Mouse (Mus musculus) C2C12 (cell line): ENCODE data around the gene 4930404H24Rik. TPM values are rescaled to one million over a fixed set of nuclear protein-coding genes. Genes with fewer than 3 reads are reported as not detected.

Source experiments
- H3K27me3 ChIP-seq: one replicate; pipeline ENCODE4 v1.6.1; 2011; ENCODE audit not compliant: control insufficient read depth, insufficient read depth, insufficient read length
- H3K36me3 ChIP-seq: one replicate; pipeline ENCODE4 v1.6.1; 2011; ENCODE audit not compliant: control insufficient read depth, insufficient read depth
- H3K4me3 ChIP-seq: one replicate; pipeline ENCODE4 v1.5.1; 2011; ENCODE audit warnings: mild to moderate bottlenecking, control low read depth; ENCODE audit not compliant: poor library complexity, insufficient read depth, severe bottlenecking
- H3K79me2 ChIP-seq: one replicate; pipeline ENCODE4 v1.6.1; 2011; ENCODE audit not compliant: control insufficient read depth, insufficient read depth
- H3K79me3 ChIP-seq: one replicate; pipeline ENCODE4 v1.6.1; 2011; ENCODE audit warnings: low read depth, control low read depth
- H3ac ChIP-seq: one replicate; pipeline ENCODE3; 2011; ENCODE audit warnings: low read depth; ENCODE audit not compliant: control insufficient read depth, insufficient read length
- CEBPB ChIP-seq: IDR thresholded peaks from one replicate; pipeline ENCODE4 v1.6.1; 2011; ENCODE audit warnings: low read depth, mild to moderate bottlenecking, control low read depth, moderate library complexity
- CTCF ChIP-seq: IDR thresholded peaks from one replicate; pipeline ENCODE4 v1.5.1; 2011; ENCODE audit not compliant: control insufficient read depth, insufficient read depth, insufficient read length
- FOSL1 ChIP-seq: IDR thresholded peaks from one replicate; pipeline ENCODE4 v1.8.0; 2011; ENCODE audit warnings: mild to moderate bottlenecking, low read length; ENCODE audit not compliant: poor library complexity, insufficient read depth, severe bottlenecking
- MAX ChIP-seq: IDR thresholded peaks from one replicate; pipeline ENCODE4 v1.6.1; 2011; ENCODE audit warnings: mild to moderate bottlenecking, control low read depth
- MYOD1 ChIP-seq: IDR thresholded peaks from one replicate; pipeline ENCODE4 v1.6.1; 2011; ENCODE audit warnings: low read depth; ENCODE audit not compliant: control insufficient read depth, insufficient read length
- MYOG ChIP-seq: IDR thresholded peaks from one replicate; pipeline ENCODE4 v1.6.1; 2011; ENCODE audit not compliant: control insufficient read depth, insufficient read length; ENCODE audit errors: extremely low read depth
- USF1 ChIP-seq: IDR thresholded peaks from one replicate; pipeline ENCODE4 v1.6.1; 2011; ENCODE audit warnings: low read depth, mild to moderate bottlenecking, control low read depth, moderate library complexity
- polyA plus RNA-seq: library from polyadenylated mRNA; unstranded; fragments of >200 nt; fragmentation: generic; extraction: Trizol; gene quantifications from one replicate; pipeline ENCODE4 v1.2.1, GENCODE M21; 2012; ENCODE audit warnings: missing spikeins

4930404H24Rik gene
- polyA plus RNA-seq, 1 experiment = not detected

- Histone ChIP-seq H3K79me3 (no peaks in the 10 kb centered on the region), H3K79me2 (no peaks in the 10 kb centered on the region), H3K27me3 (no peaks in the 10 kb centered on the region), H3K36me3 (no peaks in the 10 kb centered on the region), H3K4me3 (no peak overlapping the region), H3ac (no peak overlapping the region)
- no peak for TF ChIP-seq FOSL1
Measured at GRCm38 (mm10) chr2:153499154-153499553, 6.6 kb downstream of the 4930404H24Rik start.

DNA sequence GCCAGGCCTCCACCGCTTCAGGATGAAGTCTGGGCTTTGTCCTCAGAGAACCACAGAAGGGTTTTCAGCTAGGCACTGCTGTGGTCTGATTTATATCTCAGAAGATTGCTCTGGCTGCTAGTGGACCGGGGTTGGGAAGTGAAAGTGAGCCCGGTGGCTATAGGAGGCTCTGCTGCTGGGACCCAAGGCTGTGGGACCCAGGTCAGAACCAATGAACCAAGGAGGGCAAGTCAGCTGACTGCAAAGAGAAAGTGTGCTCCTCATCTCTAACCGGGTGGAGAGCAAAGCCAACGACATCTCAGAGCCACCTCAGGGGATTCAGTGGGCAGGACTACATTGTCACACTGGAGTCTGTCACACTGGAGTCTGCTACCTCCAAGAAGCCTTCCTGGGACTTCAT, 13.8 kb downstream of the 4930404H24Rik start:
- Histone ChIP-seq H3K4me3 (no peak overlapping the region), H3K79me2 (no peaks in the 10 kb centered on the region), H3K27me3 (peaks cover 23% of the 10 kb centered on the region), H3K79me3 (no peaks in the 10 kb centered on the region), H3ac (no peak overlapping the region), H3K36me3 (no peaks in the 10 kb centered on the region)
- TF ChIP-seq MYOG (no peak), FOSL1 (no peak), CEBPB (no peak), USF1 (no peak), MAX (no peak), CTCF (no peak), MYOD1 (no peak)

DNA sequence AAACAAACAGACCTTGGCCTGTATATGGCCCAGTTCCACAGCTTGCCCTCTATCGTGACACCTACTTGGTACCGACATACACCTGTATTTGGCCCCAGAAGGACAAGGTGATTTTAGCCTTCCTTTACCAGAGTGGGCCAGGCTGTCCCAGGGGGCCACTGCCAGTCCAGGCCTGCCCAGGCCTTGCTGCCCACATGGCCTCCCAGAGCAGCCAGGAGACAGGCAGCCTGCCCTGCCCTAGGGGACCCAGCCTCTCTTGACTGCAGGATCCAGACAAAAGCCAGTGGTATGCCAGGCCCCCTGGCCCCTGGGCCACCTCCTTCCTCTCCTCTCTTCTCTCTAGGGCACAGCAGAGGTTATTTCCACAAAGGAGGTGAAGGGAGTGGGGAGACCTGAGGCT, 15.4 kb downstream of the 4930404H24Rik start:
- TF ChIP-seq MAX (no peak), FOSL1 (no peak), MYOG (no peak), MYOD1 (no peak), CTCF (no peak), USF1 (no peak), CEBPB (no peak)
- Histone ChIP-seq H3K27me3 (peaks cover 28% of the 10 kb centered on the region), H3ac (no peak overlapping the region), H3K79me2 (no peaks in the 10 kb centered on the region), H3K36me3 (no peaks in the 10 kb centered on the region), H3K4me3 (no peak overlapping the region), H3K79me3 (no peaks in the 10 kb centered on the region)

DNA sequence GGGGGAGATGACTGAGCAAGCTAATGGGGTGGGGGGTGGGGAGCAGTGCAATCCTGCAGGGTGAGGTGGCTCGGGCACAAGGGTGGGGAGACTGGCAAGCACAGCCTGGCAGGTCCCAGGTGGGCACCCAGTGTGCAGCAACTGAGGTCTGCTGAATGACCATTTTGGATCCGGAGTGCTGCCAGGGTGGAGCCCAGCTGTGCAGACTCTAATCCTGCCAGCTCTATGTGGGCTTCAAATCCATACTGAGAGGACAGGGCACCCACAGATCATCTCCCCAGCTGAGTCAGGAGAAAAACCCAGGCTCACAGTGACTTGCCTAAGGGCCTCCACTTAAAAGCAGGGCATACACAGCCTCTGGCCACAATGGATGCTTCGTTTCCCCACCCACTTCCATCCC, 15.8 kb downstream of the 4930404H24Rik start:
- Histone ChIP-seq H3K79me2 (no peaks in the 10 kb centered on the region), H3K4me3 (no peak overlapping the region), H3ac (no peak overlapping the region), H3K27me3 (peaks cover 28% of the 10 kb centered on the region), H3K36me3 (no peaks in the 10 kb centered on the region), H3K79me3 (no peaks in the 10 kb centered on the region)
- TF ChIP-seq CTCF = no peak
- TF ChIP-seq CEBPB = no peak
- TF ChIP-seq MYOD1 = no peak
- TF ChIP-seq MYOG = no peak
- no peak for TF ChIP-seq MAX
- no peak for TF ChIP-seq FOSL1
- no peak for TF ChIP-seq USF1

- H3K27me3 ChIP-seq = peaks cover 28% of the 10 kb centered on the region
- no peak overlapping the region for H3K4me3 ChIP-seq
- no peaks in the 10 kb centered on the region for H3K79me2 ChIP-seq
- H3K79me3 ChIP-seq = no peaks in the 10 kb centered on the region
- TF ChIP-seq FOSL1 (no peak), MAX (no peak), USF1 (no peak), CTCF (no peak), MYOD1 (no peak), CEBPB (no peak), MYOG (no peak)
- no peak overlapping the region for H3ac ChIP-seq
- H3K36me3 ChIP-seq = no peaks in the 10 kb centered on the region
Measured at GRCm38 (mm10) chr2:153509211-153510029, 16.8 kb downstream of the 4930404H24Rik start.

DNA sequence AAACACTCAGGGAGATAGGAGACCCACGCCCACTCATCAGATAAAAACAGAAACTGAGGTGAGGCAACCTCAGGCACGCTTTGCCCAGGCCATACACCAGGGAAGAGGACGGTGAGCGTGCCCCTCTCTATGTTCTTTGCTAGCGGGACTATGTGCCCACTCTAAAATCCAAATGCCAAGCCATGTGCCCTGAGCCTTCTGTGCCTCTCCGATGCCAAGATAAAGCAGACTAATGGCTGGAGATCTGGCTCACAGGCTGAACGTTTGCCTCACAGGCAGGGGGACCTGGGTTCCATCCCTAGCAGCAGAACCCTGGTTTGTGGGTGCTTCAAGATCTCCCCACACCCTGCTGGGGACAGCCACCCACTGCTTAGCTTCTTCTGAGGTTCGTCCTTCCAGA, 17.5 kb downstream of the 4930404H24Rik start:
- Histone ChIP-seq H3K27me3 (peaks cover 28% of the 10 kb centered on the region), H3K36me3 (no peaks in the 10 kb centered on the region), H3K4me3 (no peak overlapping the region), H3K79me2 (no peaks in the 10 kb centered on the region), H3ac (no peak overlapping the region), H3K79me3 (no peaks in the 10 kb centered on the region)
- TF ChIP-seq USF1 (no peak), MYOG (no peak), FOSL1 (no peak), MAX (no peak), MYOD1 (no peak), CTCF (no peak), CEBPB (no peak)
